Mouse (Mus musculus): ENCODE data around the gene Glt1d1.

DNA sequence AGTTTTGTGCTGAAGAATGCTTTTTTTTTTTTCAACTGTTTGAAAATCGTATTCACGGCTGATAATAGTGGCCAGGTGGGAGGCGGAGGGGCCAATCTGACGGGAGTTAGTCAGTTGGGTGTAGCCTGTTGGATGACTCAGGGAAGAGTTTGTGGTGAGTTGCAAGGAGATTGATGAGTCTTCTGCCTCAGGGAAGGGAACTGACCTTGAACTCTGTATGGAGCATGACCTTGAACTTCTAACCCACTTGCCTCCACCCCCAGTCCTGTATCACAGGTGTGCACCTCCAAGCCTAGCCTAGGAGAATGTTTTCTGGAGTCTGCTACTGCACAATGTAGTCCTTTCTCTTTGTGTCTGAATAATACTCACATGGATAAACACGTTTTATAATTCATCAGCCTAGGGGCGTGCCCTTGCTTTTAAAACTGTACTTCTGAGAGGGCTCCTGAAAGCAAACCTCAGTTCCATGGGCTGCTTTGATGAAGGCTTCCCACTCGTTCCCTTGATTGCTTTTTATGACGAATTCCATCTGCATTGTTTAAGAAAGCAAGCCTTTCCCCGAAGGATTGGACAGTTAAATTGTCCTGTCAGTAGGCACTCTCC lies 56.6 kb downstream of the Glt1d1 start:
- TF ChIP-seq CTCF (IDR thresholded peaks at IDR 0.05; ENCODE audit: low read depth) = no peak
- no peak for TF ChIP-seq EP300 (IDR thresholded peaks at IDR 0.05; ENCODE audit: low read depth)

Data from liver, postnatal 0 days (tissue).